Mouse (Mus musculus): ENCODE measurements around the gene Aldh3b2. TPM values are rescaled to one million over a fixed set of nuclear protein-coding genes. Genes with fewer than 3 reads are reported as not detected.
A peak's percentile ranks its signal among the peaks of the same experiment; 100 is the strongest.

Gene Aldh3b2
- polyA plus RNA-seq, 1 experiment from 2014 or later = 5.8 TPM

- H3K4me1 ChIP-seq (replicated peaks; ENCODE audit: insufficient read depth, low read length) = peaks cover 22% of the 10 kb centered on the region
- TF ChIP-seq CTCF (IDR thresholded peaks at IDR 0.05; ENCODE audit: low read depth) = no peak
- ATAC-seq (replicated peaks; ENCODE audit: low FRiP score, low read depth) = no peak
- no peaks in the 10 kb centered on the region for H3K36me3 ChIP-seq (ENCODE audit: insufficient read depth, low read length)
- no peaks in the 10 kb centered on the region for H3K27me3 ChIP-seq (ENCODE audit: insufficient read depth, low read length)
- H3K4me3 ChIP-seq (replicated peaks; ENCODE audit: low read depth, low read length) = no peak overlapping the region
- no peak overlapping the region for H3K27ac ChIP-seq
- 93% methylated on average over 9 of the region's 9 CpGs for WGBS
- H3K9ac ChIP-seq (ENCODE audit: low read depth, low read length) = no peak overlapping the region
- no peaks in the 10 kb centered on the region for H3K9me3 ChIP-seq (replicated peaks; ENCODE audit: low read length)
- no peak overlapping the region for H3K4me2 ChIP-seq (ENCODE audit: low read length)
- DNase-seq (ENCODE audit: low spot score) = no peak
Measured at GRCm38 (mm10) chr19:3931716-3932115, 40.4 kb upstream of the Aldh3b2 start.

DNA sequence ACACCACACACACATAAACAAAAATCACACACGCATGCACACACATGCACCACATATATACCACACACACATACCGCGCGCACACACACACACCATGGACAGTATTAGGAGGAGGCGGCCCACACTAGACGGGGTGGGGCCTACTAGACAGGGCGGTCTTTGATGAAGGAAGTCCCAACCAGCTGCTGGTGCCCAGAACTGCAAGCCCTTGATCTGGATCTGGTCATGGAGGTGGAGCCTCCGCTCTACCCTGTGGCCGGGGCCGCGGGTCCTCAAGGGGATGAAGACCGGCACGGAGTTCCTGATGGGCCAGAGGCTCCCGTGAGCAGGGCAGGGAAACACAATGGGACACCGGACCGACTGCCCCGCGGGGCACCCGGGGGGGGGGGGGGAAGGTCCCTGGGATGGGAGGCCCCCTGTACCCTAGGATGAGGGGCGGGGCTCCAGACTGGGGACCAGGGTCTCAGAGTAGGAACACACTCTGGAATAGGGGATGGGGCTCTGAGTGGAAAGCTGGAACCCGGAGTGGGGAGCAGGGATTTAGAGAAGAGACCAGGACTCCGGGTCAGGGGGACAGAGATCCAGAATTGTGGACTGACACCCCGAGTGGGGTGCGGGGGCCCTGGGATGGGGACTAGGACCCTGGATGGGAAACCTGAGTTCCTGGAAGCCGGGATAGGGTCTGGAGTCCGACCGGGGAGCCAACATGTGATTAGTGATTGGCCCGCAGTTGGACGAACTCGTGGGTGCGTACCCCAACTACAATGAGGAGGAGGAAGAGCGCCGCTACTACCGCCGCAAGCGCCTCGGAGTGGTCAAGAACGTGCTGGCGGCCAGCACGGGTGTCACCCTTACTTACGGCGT, 36.9 kb upstream of the Aldh3b2 start, which contains the start of gene Unc93b1:
Gene Unc93b1 (plus strand): TSS at position 155 of the 864 bp plus-strand sequence.
- H3K4me3 ChIP-seq (replicated peaks; ENCODE audit: low read depth, low read length) = peak within 1 kb of the TSS; percentile 46
- DNase-seq (ENCODE audit: low spot score) (peak; percentile 89), ATAC-seq (replicated peaks; ENCODE audit: low FRiP score, low read depth) (peak; percentile 87)
- no peak for TF ChIP-seq CTCF (IDR thresholded peaks at IDR 0.05; ENCODE audit: low read depth)
- 8% methylated on average over 42 of the region's 42 CpGs for WGBS
- H3K27me3 ChIP-seq (ENCODE audit: insufficient read depth, low read length) = no peaks in the 10 kb centered on the region
- H3K27ac ChIP-seq = peak within 1 kb of the TSS; percentile 54
- H3K36me3 ChIP-seq (ENCODE audit: insufficient read depth, low read length) = no peaks in the 10 kb centered on the region
- peak within 1 kb of the TSS; percentile 86 for H3K4me2 ChIP-seq (ENCODE audit: low read length)
- no peaks in the 10 kb centered on the region for H3K9me3 ChIP-seq (replicated peaks; ENCODE audit: low read length)
- peak within 1 kb of the TSS; percentile 56 for H3K9ac ChIP-seq (ENCODE audit: low read depth, low read length)
- peaks cover 16% of the 10 kb centered on the region for H3K4me1 ChIP-seq (replicated peaks; ENCODE audit: insufficient read depth, low read length)

DNA sequence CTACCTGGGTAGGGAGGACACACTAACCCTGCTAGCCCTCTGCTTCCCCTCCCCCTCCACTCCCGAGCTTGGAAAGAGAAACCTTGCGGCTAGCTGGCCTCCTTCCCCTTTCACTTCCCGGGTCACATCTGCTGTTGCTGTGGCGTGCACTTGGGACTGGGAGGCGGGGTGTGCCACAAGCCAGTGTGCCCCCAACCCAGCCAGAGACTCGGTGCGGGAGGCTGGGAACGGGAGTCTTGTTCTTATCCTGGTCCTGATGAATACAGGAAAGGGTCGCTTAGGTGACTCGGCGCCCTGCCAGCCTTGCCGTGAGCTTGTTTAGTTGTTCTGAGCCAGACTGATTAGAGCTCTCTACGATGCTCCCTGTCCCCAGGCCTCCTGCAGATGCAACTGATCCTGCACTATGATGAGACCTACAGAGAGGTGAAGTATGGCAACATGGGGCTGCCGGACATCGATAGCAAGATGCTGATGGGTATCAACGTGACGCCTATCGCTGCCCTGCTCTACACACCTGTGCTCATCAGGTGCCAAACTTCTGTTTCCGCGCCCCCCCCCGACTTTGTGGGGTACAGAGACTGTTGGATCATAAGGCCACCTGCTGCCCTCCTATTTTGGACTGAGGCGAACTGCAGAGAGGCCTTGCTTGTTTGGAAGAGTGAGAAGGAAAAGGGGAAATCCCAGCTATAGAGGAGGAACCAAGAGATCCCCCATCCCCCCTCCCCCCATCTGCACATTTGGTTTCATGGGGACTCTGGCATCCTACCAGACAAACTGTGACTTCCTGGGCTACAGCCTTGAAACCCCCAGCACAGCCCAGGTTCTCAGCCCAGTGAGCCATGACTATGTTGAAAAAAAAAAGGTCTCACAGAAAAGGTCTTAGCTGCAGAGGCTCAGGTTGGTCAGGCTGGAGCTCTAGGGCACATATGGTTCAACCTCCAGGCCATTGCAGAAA, 36.0 kb upstream of the Aldh3b2 start:
- H3K4me2 ChIP-seq (ENCODE audit: low read length) = peak overlapping the region; percentile 86
- DNase-seq (ENCODE audit: low spot score) (peak; percentile 71), ATAC-seq (replicated peaks; ENCODE audit: low FRiP score, low read depth) (peak; percentile 12; the same call in 1 of the 2 replicates)
- H3K36me3 ChIP-seq (ENCODE audit: insufficient read depth, low read length) = no peaks in the 10 kb centered on the region
- H3K27me3 ChIP-seq (ENCODE audit: insufficient read depth, low read length) = no peaks in the 10 kb centered on the region
- no peak for TF ChIP-seq CTCF (IDR thresholded peaks at IDR 0.05; ENCODE audit: low read depth)
- H3K27ac ChIP-seq = peak overlapping the region; percentile 54; the same call in 1 of the 2 replicates
- peak overlapping the region; percentile 46 for H3K4me3 ChIP-seq (replicated peaks; ENCODE audit: low read depth, low read length)
- H3K9ac ChIP-seq (ENCODE audit: low read depth, low read length) = peak overlapping the region; percentile 56
- peaks cover 10% of the 10 kb centered on the region for H3K4me1 ChIP-seq (replicated peaks; ENCODE audit: insufficient read depth, low read length)
- WGBS = 9% methylated on average over 22 of the region's 22 CpGs
- no peaks in the 10 kb centered on the region for H3K9me3 ChIP-seq (replicated peaks; ENCODE audit: low read length)

- no peak for ATAC-seq (replicated peaks; ENCODE audit: low FRiP score, low read depth)
Measured at GRCm38 (mm10) chr19:3942315-3942714, 29.8 kb upstream of the Aldh3b2 start.

DNA sequence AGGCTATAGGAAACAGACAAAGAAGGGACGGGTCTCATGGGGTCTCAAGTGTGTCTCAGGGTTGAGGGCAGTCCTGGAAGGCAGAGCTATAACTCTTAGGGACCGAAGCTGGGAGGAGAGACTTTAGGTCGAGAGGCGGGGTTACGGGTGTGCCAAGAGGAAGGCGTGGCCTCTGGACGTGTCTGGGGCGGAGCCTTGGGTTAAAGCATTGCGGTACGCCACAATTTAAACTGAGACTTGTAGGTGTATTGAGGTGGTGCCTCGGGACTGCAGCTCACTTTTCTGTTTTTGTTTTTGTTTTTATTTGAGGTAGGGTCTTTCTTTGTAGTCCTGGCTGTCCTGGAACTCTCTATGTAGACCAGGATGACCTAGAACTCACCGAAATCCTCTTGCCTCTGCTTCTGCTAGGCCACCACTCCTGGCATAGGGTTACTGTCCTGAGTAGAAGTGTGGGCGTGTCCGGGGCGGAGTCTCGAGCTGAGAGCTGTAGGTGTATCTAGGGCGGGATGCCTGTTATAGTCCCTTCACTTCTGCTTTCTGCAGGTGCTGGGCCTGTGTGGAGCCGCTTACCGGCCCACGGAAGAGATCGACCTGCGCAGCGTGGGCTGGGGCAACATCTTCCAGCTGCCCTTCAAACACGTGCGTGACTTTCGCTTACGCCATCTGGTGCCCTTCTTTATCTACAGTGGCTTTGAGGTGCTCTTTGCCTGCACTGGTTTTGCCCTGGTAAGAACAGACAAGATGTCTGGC, 29.0 kb upstream of the Aldh3b2 start:
- H3K27me3 ChIP-seq (ENCODE audit: insufficient read depth, low read length) = no peaks in the 10 kb centered on the region
- DNase-seq (ENCODE audit: low spot score) (no peak), ATAC-seq (replicated peaks; ENCODE audit: low FRiP score, low read depth) (no peak)
- no peaks in the 10 kb centered on the region for H3K9me3 ChIP-seq (replicated peaks; ENCODE audit: low read length)
- no peaks in the 10 kb centered on the region for H3K4me1 ChIP-seq (replicated peaks; ENCODE audit: insufficient read depth, low read length)
- no peak overlapping the region for H3K27ac ChIP-seq
- H3K36me3 ChIP-seq (ENCODE audit: insufficient read depth, low read length) = no peaks in the 10 kb centered on the region
- H3K9ac ChIP-seq (ENCODE audit: low read depth, low read length) = no peak overlapping the region
- H3K4me2 ChIP-seq (ENCODE audit: low read length) = 0 out of 2 replicates have a peak overlapping the region, but pooled peaks have one; percentile 6
- TF ChIP-seq CTCF (IDR thresholded peaks at IDR 0.05; ENCODE audit: low read depth) = no peak; the same call in 1 of the 2 replicates
- WGBS = 23% methylated on average over 27 of the region's 27 CpGs
- H3K4me3 ChIP-seq (replicated peaks; ENCODE audit: low read depth, low read length) = no peak overlapping the region

More at GRCm38 (mm10) chr19:3942315-3942714, 29.8 kb upstream of the Aldh3b2 start:
- Histone ChIP-seq H3K36me3 (ENCODE audit: insufficient read depth, low read length) (no peaks in the 10 kb centered on the region), H3K4me2 (ENCODE audit: low read length) (no peak overlapping the region), H3K4me1 (replicated peaks; ENCODE audit: insufficient read depth, low read length) (no peaks in the 10 kb centered on the region), H3K27me3 (ENCODE audit: insufficient read depth, low read length) (no peaks in the 10 kb centered on the region), H3K9ac (ENCODE audit: low read depth, low read length) (no peak overlapping the region), H3K4me3 (replicated peaks; ENCODE audit: low read depth, low read length) (no peak overlapping the region), H3K9me3 (replicated peaks; ENCODE audit: low read length) (no peaks in the 10 kb centered on the region), H3K27ac (no peak overlapping the region)
- DNase-seq (ENCODE audit: low spot score) = no peak
- TF ChIP-seq CTCF (IDR thresholded peaks at IDR 0.05; ENCODE audit: low read depth) = no peak
- WGBS = 80% methylated on average over 7 of the region's 7 CpGs
